Mouse (Mus musculus): ENCODE data around the gene Rtp3. TPM values are rescaled to one million over a fixed set of nuclear protein-coding genes. Genes with fewer than 3 reads are reported as not detected.

The Rtp3 gene
- total and polyA plus RNA-seq, 2 experiments from 2014 or later, result not detected

GRCm38 (mm10) chr9:110947261-110947661, 43.1 kb downstream of the Rtp3 start:
- DNase-seq (no peak), ATAC-seq (no peak)
- peaks cover 17% of the 10 kb centered on the region for H3K27me3 ChIP-seq (ENCODE audit: insufficient read depth, low read length)
- H3K27ac ChIP-seq (ENCODE audit: low read depth, low read length), result no peak overlapping the region
- no peak overlapping the region for H3K4me3 ChIP-seq (ENCODE audit: low read depth, low read length)
- H3K4me1 ChIP-seq (ENCODE audit: insufficient read depth), result no peaks in the 10 kb centered on the region
- no peak overlapping the region for H3K4me2 ChIP-seq (ENCODE audit: low read depth)
- no peaks in the 10 kb centered on the region for H3K36me3 ChIP-seq (ENCODE audit: insufficient read depth)
- no peaks in the 10 kb centered on the region for H3K9me3 ChIP-seq (ENCODE audit: low read length)
- no peak for TF ChIP-seq CTCF (IDR thresholded peaks at IDR 0.05; ENCODE audit: low read depth)
- WGBS, result 20% methylated on average over 6 of the region's 6 CpGs
- no peak overlapping the region for H3K9ac ChIP-seq

GRCm38 (mm10) chr9:110946548-110947044, 43.8 kb downstream of the Rtp3 start:
- Histone ChIP-seq H3K9ac (no peak overlapping the region), H3K27me3 (ENCODE audit: insufficient read depth, low read length) (peaks cover 17% of the 10 kb centered on the region), H3K4me3 (ENCODE audit: low read depth, low read length) (no peak overlapping the region), H3K4me1 (ENCODE audit: insufficient read depth) (no peaks in the 10 kb centered on the region), H3K4me2 (ENCODE audit: low read depth) (no peak overlapping the region), H3K9me3 (ENCODE audit: low read length) (no peaks in the 10 kb centered on the region), H3K36me3 (ENCODE audit: insufficient read depth) (no peaks in the 10 kb centered on the region), H3K27ac (ENCODE audit: low read depth, low read length) (no peak overlapping the region)
- no peak for DNase-seq
- ATAC-seq, result no peak
- WGBS, result 22% methylated on average over 20 of the region's 20 CpGs
- TF ChIP-seq CTCF (IDR thresholded peaks at IDR 0.05; ENCODE audit: low read depth), result no peak

- peak within 1 kb of the TSS; percentile 9; the same call in 1 of the 2 replicates for H3K4me3 ChIP-seq (ENCODE audit: low read depth, low read length)
- WGBS, result 24% methylated on average over 11 of the region's 11 CpGs
- H3K36me3 ChIP-seq (ENCODE audit: insufficient read depth), result no peaks in the 10 kb centered on the region
- H3K9ac ChIP-seq, result no peak within 1 kb of the TSS
- H3K4me1 ChIP-seq (ENCODE audit: insufficient read depth), result no peaks in the 10 kb centered on the region
- DNase-seq (no peak), ATAC-seq (no peak)
- H3K9me3 ChIP-seq (ENCODE audit: low read length), result no peaks in the 10 kb centered on the region
- peaks cover 17% of the 10 kb centered on the region for H3K27me3 ChIP-seq (ENCODE audit: insufficient read depth, low read length)
- H3K27ac ChIP-seq (ENCODE audit: low read depth, low read length), result no peak within 1 kb of the TSS
- peak within 1 kb of the TSS; percentile 27; the same call in 1 of the 2 replicates for H3K4me2 ChIP-seq (ENCODE audit: low read depth)
- no peak for TF ChIP-seq CTCF (IDR thresholded peaks at IDR 0.05; ENCODE audit: low read depth)
These were observed 44.5 kb downstream of the Rtp3 start, which contains the start of gene Tdgf1 for GRCm38 (mm10) chr9:110945926-110946325. TSS of gene Tdgf1 (minus strand) at chr9:110946158.

- no peak for DNase-seq
- ATAC-seq, result no peak
- 35% methylated on average over 18 of the region's 18 CpGs for WGBS
- H3K27ac ChIP-seq (ENCODE audit: low read depth, low read length), result no peak overlapping the region
- H3K9ac ChIP-seq, result no peak overlapping the region
- H3K4me2 ChIP-seq (ENCODE audit: low read depth), result peak overlapping the region; percentile 27; the same call in 1 of the 2 replicates
- peaks cover 17% of the 10 kb centered on the region for H3K27me3 ChIP-seq (ENCODE audit: insufficient read depth, low read length)
- H3K4me3 ChIP-seq (ENCODE audit: low read depth, low read length), result peak overlapping the region; percentile 9; the same call in 1 of the 2 replicates
- no peak for TF ChIP-seq CTCF (IDR thresholded peaks at IDR 0.05; ENCODE audit: low read depth)
- H3K9me3 ChIP-seq (ENCODE audit: low read length), result no peaks in the 10 kb centered on the region
- H3K36me3 ChIP-seq (ENCODE audit: insufficient read depth), result no peaks in the 10 kb centered on the region
- H3K4me1 ChIP-seq (ENCODE audit: insufficient read depth), result no peaks in the 10 kb centered on the region
These were observed 45.0 kb downstream of the Rtp3 start for GRCm38 (mm10) chr9:110945343-110945742.

- Histone ChIP-seq H3K4me2 (ENCODE audit: low read depth) (no peak overlapping the region), H3K36me3 (ENCODE audit: insufficient read depth) (no peaks in the 10 kb centered on the region), H3K27me3 (ENCODE audit: insufficient read depth, low read length) (peaks cover 17% of the 10 kb centered on the region), H3K9me3 (ENCODE audit: low read length) (no peaks in the 10 kb centered on the region), H3K27ac (ENCODE audit: low read depth, low read length) (no peak overlapping the region), H3K4me1 (ENCODE audit: insufficient read depth) (no peaks in the 10 kb centered on the region), H3K4me3 (ENCODE audit: low read depth, low read length) (no peak overlapping the region), H3K9ac (no peak overlapping the region)
- DNase-seq (peak; percentile 57), ATAC-seq (peak; percentile 59; the same call in 1 of the 2 replicates)
- peak; percentile 58 for TF ChIP-seq CTCF (IDR thresholded peaks at IDR 0.05; ENCODE audit: low read depth)
- WGBS, result 35% methylated on average over 13 of the region's 13 CpGs
These were observed 46.1 kb downstream of the Rtp3 start for GRCm38 (mm10) chr9:110944265-110944664.

GRCm38 (mm10) chr9:110937506-110938490, 52.6 kb downstream of the Rtp3 start:
- Histone ChIP-seq H3K27ac (ENCODE audit: low read depth, low read length) (no peak overlapping the region), H3K36me3 (ENCODE audit: insufficient read depth) (no peaks in the 10 kb centered on the region), H3K4me1 (ENCODE audit: insufficient read depth) (no peaks in the 10 kb centered on the region; the same call in 1 of the 2 replicates), H3K4me3 (ENCODE audit: low read depth, low read length) (no peak overlapping the region), H3K27me3 (ENCODE audit: insufficient read depth, low read length) (no peaks in the 10 kb centered on the region), H3K4me2 (ENCODE audit: low read depth) (no peak overlapping the region), H3K9ac (no peak overlapping the region), H3K9me3 (ENCODE audit: low read length) (no peaks in the 10 kb centered on the region)
- ATAC-seq, result no peak
- WGBS, result 87% methylated on average over 12 of the region's 12 CpGs
- no peak for DNase-seq
- TF ChIP-seq CTCF (IDR thresholded peaks at IDR 0.05; ENCODE audit: low read depth), result no peak

- H3K36me3 ChIP-seq (ENCODE audit: insufficient read depth), result no peaks in the 10 kb centered on the region
- ATAC-seq (no peak), DNase-seq (no peak)
- no peak for TF ChIP-seq CTCF (IDR thresholded peaks at IDR 0.05; ENCODE audit: low read depth)
- 83% methylated on average over 7 of the region's 7 CpGs for WGBS
- no peaks in the 10 kb centered on the region; the same call in 1 of the 2 replicates for H3K4me1 ChIP-seq (ENCODE audit: insufficient read depth)
- no peak overlapping the region for H3K4me3 ChIP-seq (ENCODE audit: low read depth, low read length)
- H3K27ac ChIP-seq (ENCODE audit: low read depth, low read length), result no peak overlapping the region
- no peaks in the 10 kb centered on the region for H3K9me3 ChIP-seq (ENCODE audit: low read length)
- H3K27me3 ChIP-seq (ENCODE audit: insufficient read depth, low read length), result no peaks in the 10 kb centered on the region
- H3K9ac ChIP-seq, result no peak overlapping the region
- no peak overlapping the region for H3K4me2 ChIP-seq (ENCODE audit: low read depth)
These were observed 54.4 kb downstream of the Rtp3 start for GRCm38 (mm10) chr9:110935941-110936340.

Other genes with a start within 250 kb of the Rtp3 start
- gene Myl3, start 248.7 kb downstream of the Rtp3 start, total RNA-seq (2014; rRNA removed), result 0.69 and 0.76 TPM in 2 replicates
- gene Myl3, start 248.7 kb downstream of the Rtp3 start, polyA plus RNA-seq (2015; fragmentation: Nextera tagmentation; extraction: Ambion mirVana), result 0.99 and 1.1 TPM in 2 replicates
- 11.4 and 14.2 TPM in 2 replicates for gene Pth1r, start 243.4 kb downstream of the Rtp3 start, total RNA-seq (2014; rRNA removed)
- 7.8 and 8.7 TPM in 2 replicates for gene Pth1r, start 243.4 kb downstream of the Rtp3 start, polyA plus RNA-seq (2015; fragmentation: Nextera tagmentation; extraction: Ambion mirVana)
- not detected in 2 replicates for gene Prss42, start 192.4 kb downstream of the Rtp3 start, total RNA-seq (2014; rRNA removed)
- gene Prss42, start 192.4 kb downstream of the Rtp3 start, polyA plus RNA-seq (2015; fragmentation: Nextera tagmentation; extraction: Ambion mirVana), result not detected in 2 replicates
- gene Prss44, start 176.6 kb downstream of the Rtp3 start, total RNA-seq (2014; rRNA removed), result not detected in 2 replicates
- gene Prss44, start 176.6 kb downstream of the Rtp3 start, polyA plus RNA-seq (2015; fragmentation: Nextera tagmentation; extraction: Ambion mirVana), result not detected in 2 replicates
- not detected in 2 replicates for gene Prss43, start 163.9 kb downstream of the Rtp3 start, total RNA-seq (2014; rRNA removed)
- gene Prss43, start 163.9 kb downstream of the Rtp3 start, polyA plus RNA-seq (2015; fragmentation: Nextera tagmentation; extraction: Ambion mirVana), result 0.10 TPM in 1 of 2 replicates, not detected in the other
- gene Prss45, start 156.0 kb downstream of the Rtp3 start, total RNA-seq (2014; rRNA removed), result 0.38 and 0.71 TPM in 2 replicates
- gene Prss45, start 156.0 kb downstream of the Rtp3 start, polyA plus RNA-seq (2015; fragmentation: Nextera tagmentation; extraction: Ambion mirVana), result 0.26 TPM in 1 of 2 replicates, not detected in the other
- gene Prss46, start 146.1 kb downstream of the Rtp3 start, total RNA-seq (2014; rRNA removed), result not detected in 2 replicates
- 0.12 TPM in 1 of 2 replicates, not detected in the other for gene Prss46, start 146.1 kb downstream of the Rtp3 start, polyA plus RNA-seq (2015; fragmentation: Nextera tagmentation; extraction: Ambion mirVana)
- 0.24 TPM in 1 of 2 replicates, not detected in the other for gene Prss50, start 132.6 kb downstream of the Rtp3 start, total RNA-seq (2014; rRNA removed)
- 0.54 and 0.63 TPM in 2 replicates for gene Prss50, start 132.6 kb downstream of the Rtp3 start, polyA plus RNA-seq (2015; fragmentation: Nextera tagmentation; extraction: Ambion mirVana)
- gene Als2cl, start 110.7 kb downstream of the Rtp3 start, total RNA-seq (2014; rRNA removed), result 3.8 and 4.6 TPM in 2 replicates
- 0.49 and 1.6 TPM in 2 replicates for gene Als2cl, start 110.7 kb downstream of the Rtp3 start, polyA plus RNA-seq (2015; fragmentation: Nextera tagmentation; extraction: Ambion mirVana)
- gene Tmie, start 110.5 kb downstream of the Rtp3 start, total RNA-seq (2014; rRNA removed), result 2.5 and 5.3 TPM in 2 replicates
- 2.3 and 4.0 TPM in 2 replicates for gene Tmie, start 110.5 kb downstream of the Rtp3 start, polyA plus RNA-seq (2015; fragmentation: Nextera tagmentation; extraction: Ambion mirVana)
- gene Fam240a, start 73.7 kb downstream of the Rtp3 start, total RNA-seq (2014; rRNA removed), result 0.54 TPM in 1 of 2 replicates, not detected in the other
- gene Fam240a, start 73.7 kb downstream of the Rtp3 start, polyA plus RNA-seq (2015; fragmentation: Nextera tagmentation; extraction: Ambion mirVana), result 0.58 TPM in 1 of 2 replicates, not detected in the other
- not detected in 2 replicates for gene Tdgf1, start 44.4 kb downstream of the Rtp3 start, total RNA-seq (2014; rRNA removed)
- gene Tdgf1, start 44.4 kb downstream of the Rtp3 start, polyA plus RNA-seq (2015; fragmentation: Nextera tagmentation; extraction: Ambion mirVana), result 0.09 and 0.12 TPM in 2 replicates
- gene Lrrc2, start 39.0 kb downstream of the Rtp3 start, total RNA-seq (2014; rRNA removed), result 0.14 and 0.23 TPM in 2 replicates
- 0.42 and 0.96 TPM in 2 replicates for gene Lrrc2, start 39.0 kb downstream of the Rtp3 start, polyA plus RNA-seq (2015; fragmentation: Nextera tagmentation; extraction: Ambion mirVana)
- gene Ltf, start 28.7 kb upstream of the Rtp3 start, total RNA-seq (2014; rRNA removed), result 5.3 TPM in 1 of 2 replicates, not detected in the other
- gene Ltf, start 28.7 kb upstream of the Rtp3 start, polyA plus RNA-seq (2015; fragmentation: Nextera tagmentation; extraction: Ambion mirVana), result 0.71 and 0.74 TPM in 2 replicates
- gene Ccrl2, start 66.9 kb upstream of the Rtp3 start, total RNA-seq (2014; rRNA removed), result 0.19 and 0.77 TPM in 2 replicates
- gene Ccrl2, start 66.9 kb upstream of the Rtp3 start, polyA plus RNA-seq (2015; fragmentation: Nextera tagmentation; extraction: Ambion mirVana), result 0.99 and 1.3 TPM in 2 replicates
- 29.2 and 41.7 TPM in 2 replicates for gene Lrrfip2, start 127.0 kb upstream of the Rtp3 start, total RNA-seq (2014; rRNA removed)
- gene Lrrfip2, start 127.0 kb upstream of the Rtp3 start, polyA plus RNA-seq (2015; fragmentation: Nextera tagmentation; extraction: Ambion mirVana), result 36.0 and 38.9 TPM in 2 replicates